24 mouse cellular contexts compared by ENCODE assay signal in the genomic region with DNA sequence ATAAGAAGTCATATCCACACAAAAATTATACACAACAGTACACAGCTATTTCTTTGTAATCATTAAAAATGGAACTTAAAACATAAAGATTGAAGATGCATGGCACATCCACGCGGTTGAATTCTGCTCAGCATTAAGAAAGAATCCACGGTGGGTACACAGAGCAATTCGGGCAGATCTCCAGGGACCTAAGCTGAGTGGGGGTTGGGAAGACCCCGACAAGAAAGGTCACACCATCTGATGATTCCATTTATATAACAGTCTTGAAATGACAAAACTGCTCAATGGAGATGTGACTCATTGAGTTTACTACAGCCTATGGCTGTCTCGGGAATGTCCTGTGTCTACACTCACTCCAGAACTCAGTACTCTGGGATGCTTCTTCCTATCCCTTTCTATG.
"Had no signal": no experiment of that assay in that cellular context is flagged by ENCODE, and none has a peak within 500 bp of the region (broad histone marks: within the 10 kb centered on the region; RNA-seq: fewer than 3 reads in every experiment).

No protein-coding gene starts in this region.

- DNase-seq: cerebellum, adult 8-10 months; cerebellum, adult 9-10 months; cerebellum, adult 9-11 months; cerebellum, postnatal 10 days; cerebellum, postnatal 14 days; cerebellum, postnatal 25 days; cerebellum, postnatal 36 days; embryo, embryonic 11 days; forebrain, postnatal 0 days; gastrocnemius, adult 2 months; gastrocnemius, postnatal 10 days; gastrocnemius, postnatal 14 days; gastrocnemius, postnatal 25 days; gastrocnemius, postnatal 36 days had no signal

- H3K27me3 ChIP-seq: embryonic facial prominence, embryonic 12.5 days; embryonic facial prominence, embryonic 13.5 days; embryonic facial prominence, embryonic 15.5 days; forebrain, embryonic 12.5 days; forebrain, embryonic 13.5 days; forebrain, embryonic 15.5 days had no signal

- H3K4me1 ChIP-seq: embryonic facial prominence, embryonic 10.5 days; embryonic facial prominence, embryonic 12.5 days; embryonic facial prominence, embryonic 13.5 days; embryonic facial prominence, embryonic 15.5 days; forebrain, embryonic 10.5 days; forebrain, embryonic 12.5 days; forebrain, embryonic 13.5 days; forebrain, embryonic 15.5 days had no signal

- H3K4me3 ChIP-seq: embryonic facial prominence, embryonic 10.5 days; embryonic facial prominence, embryonic 12.5 days; embryonic facial prominence, embryonic 13.5 days; embryonic facial prominence, embryonic 15.5 days; erythroblast, embryonic 14.5 days; forebrain, embryonic 10.5 days; forebrain, embryonic 12.5 days; forebrain, embryonic 13.5 days; forebrain, embryonic 15.5 days; gastrocnemius, adult 2 months; heart, adult 2 months had no signal

- H3K9me3 ChIP-seq: embryonic facial prominence, embryonic 10.5 days; embryonic facial prominence, embryonic 12.5 days; embryonic facial prominence, embryonic 13.5 days; embryonic facial prominence, embryonic 15.5 days; forebrain, embryonic 10.5 days; forebrain, embryonic 12.5 days; forebrain, embryonic 13.5 days; forebrain, embryonic 15.5 days had no signal

- H3K27ac ChIP-seq: embryonic facial prominence, embryonic 10.5 days; embryonic facial prominence, embryonic 12.5 days; embryonic facial prominence, embryonic 13.5 days; embryonic facial prominence, embryonic 15.5 days; forebrain, embryonic 10.5 days; forebrain, embryonic 12.5 days; forebrain, embryonic 13.5 days; forebrain, embryonic 15.5 days; heart, adult 2 months had no signal

- H3K36me3 ChIP-seq: embryonic facial prominence, embryonic 10.5 days; embryonic facial prominence, embryonic 12.5 days; embryonic facial prominence, embryonic 13.5 days; embryonic facial prominence, embryonic 15.5 days; forebrain, embryonic 10.5 days; forebrain, embryonic 12.5 days; forebrain, embryonic 15.5 days had no signal
